Mouse (Mus musculus) liver, adult 2 months (tissue): ENCODE measurements around the gene Slc3a2.
"Not testable (repeated sequence)": the region's sequence is repeated elsewhere in the genome, so short reads cannot be mapped to it uniquely, and the experiment has no call there.

Experiments
- CTCF ChIP-seq: fragments of 200-500 bp; IDR thresholded peaks from 2 replicates; pipeline ENCODE4 v1.5.1; 2011; ENCODE audit warnings: low read depth, low read length, control low read depth
- POLR2A ChIP-seq: fragments of 200-500 bp; IDR thresholded peaks from 2 replicates; pipeline ENCODE4 v1.6.1; 2011; ENCODE audit warnings: low read length, control low read depth; ENCODE audit not compliant: insufficient read depth; ENCODE audit errors: extremely low read depth

GRCm38 (mm10) chr19:8719037-8719436, 4.1 kb downstream of the Slc3a2 start:
- not testable (repeated sequence) for TF ChIP-seq CTCF, POLR2A
